Mouse (Mus musculus) liver, embryonic 15.5 days (tissue): ENCODE measurements around the gene Ptgr1. TPM values are rescaled to one million over a fixed set of nuclear protein-coding genes. Genes with fewer than 3 reads are reported as not detected.

Experiments used
- ATAC-seq: fragments of 200-750 bp; cut with Nextera tagmentation; 2 replicates; pipeline ENCODE4 v1.8.0; 2017; ENCODE audit warnings: moderate number of reproducible peaks, mild to moderate bottlenecking, moderate library complexity; ENCODE audit not compliant: insufficient read depth
- H3K27ac ChIP-seq: fragments of 300-500 bp; sonication (generic); replicated peaks from 2 replicates; pipeline ENCODE4 v1.5.1; 2015; ENCODE audit warnings: mild to moderate bottlenecking, inconsistent platforms
- H3K27me3 ChIP-seq: fragments of 300-500 bp; sonication (generic); 2 replicates; pipeline ENCODE4 v1.6.1; 2015; ENCODE audit warnings: mild to moderate bottlenecking, inconsistent platforms
- H3K36me3 ChIP-seq: fragments of 300-500 bp; sonication (generic); replicated peaks from 2 replicates; pipeline ENCODE4 v1.6.1; 2015; ENCODE audit warnings: moderate library complexity, mild to moderate bottlenecking, inconsistent platforms
- H3K4me1 ChIP-seq: fragments of 300-500 bp; sonication (generic); replicated peaks from 2 replicates; pipeline ENCODE4 v1.6.1; 2015; ENCODE audit warnings: inconsistent platforms
- H3K4me2 ChIP-seq: fragments of 300-500 bp; sonication (generic); 2 replicates; pipeline ENCODE4 v1.6.1; 2015; ENCODE audit warnings: moderate library complexity, mild to moderate bottlenecking, inconsistent platforms
- H3K4me3 ChIP-seq: fragments of 300-500 bp; sonication (generic); replicated peaks from 2 replicates; pipeline ENCODE4 v1.5.1; 2015; ENCODE audit warnings: mild to moderate bottlenecking, inconsistent platforms
- H3K9ac ChIP-seq: fragments of 300-500 bp; sonication (generic); 2 replicates; pipeline ENCODE4 v1.6.1; 2015; ENCODE audit warnings: moderate library complexity, mild to moderate bottlenecking, inconsistent platforms
- H3K9me3 ChIP-seq: fragments of 300-500 bp; sonication (generic); replicated peaks from 2 replicates; pipeline ENCODE4 v1.6.1; 2016; ENCODE audit warnings: inconsistent platforms
- whole genome bisulfite sequencing: fragments of 180-500 bp; shearing (Covaris S2); methylation state at CpG from one replicate; pipeline ENCODE4 v1.1.7; 2015; ENCODE audit warnings: mixed read lengths; ENCODE audit not compliant: insufficient replicate concordance; 5-methylcytosine and 5-hydroxymethylcytosine counted together
- polyA plus RNA-seq: library from polyadenylated mRNA; unstranded; fragments of >200 nt; fragmentation: Nextera tagmentation; extraction: Ambion mirVana; gene quantifications from 2 replicates; pipeline ENCODE4 v1.2.1, GENCODE M21; 2015

Gene Ptgr1
- polyA plus RNA-seq, 1 experiment from 2014 or later: 15.1 TPM

- no peaks in the 10 kb centered on the region for H3K27me3 ChIP-seq
- peak; percentile 31; the same call in 1 of the 2 replicates for ATAC-seq
These were observed 3.9 kb upstream of the Ptgr1 start for GRCm38 (mm10) chr4:58990609-58991434.

GRCm38 (mm10) chr4:58989303-58989898 is 2.5 kb upstream of the Ptgr1 start:
- H3K9me3 ChIP-seq: no peaks in the 10 kb centered on the region
- no peak for ATAC-seq
- H3K4me3 ChIP-seq: no peak overlapping the region
- 41% methylated on average over 7 of the region's 7 CpGs for WGBS
- no peak overlapping the region for H3K9ac ChIP-seq
- peaks cover 76% of the 10 kb centered on the region for H3K4me1 ChIP-seq
- no peaks in the 10 kb centered on the region for H3K27me3 ChIP-seq
- H3K36me3 ChIP-seq: no peaks in the 10 kb centered on the region
- H3K4me2 ChIP-seq: no peak overlapping the region
- no peak overlapping the region for H3K27ac ChIP-seq

More at GRCm38 (mm10) chr4:58990609-58991434, 3.9 kb upstream of the Ptgr1 start:
- Histone ChIP-seq H3K27ac (no peak overlapping the region), H3K36me3 (no peaks in the 10 kb centered on the region), H3K9me3 (no peaks in the 10 kb centered on the region), H3K4me2 (peak overlapping the region; percentile 16; the same call in 1 of the 2 replicates), H3K9ac (no peak overlapping the region), H3K4me1 (peaks cover 78% of the 10 kb centered on the region), H3K4me3 (no peak overlapping the region)
- WGBS: 53% methylated on average over 17 of the region's 17 CpGs

DNA sequence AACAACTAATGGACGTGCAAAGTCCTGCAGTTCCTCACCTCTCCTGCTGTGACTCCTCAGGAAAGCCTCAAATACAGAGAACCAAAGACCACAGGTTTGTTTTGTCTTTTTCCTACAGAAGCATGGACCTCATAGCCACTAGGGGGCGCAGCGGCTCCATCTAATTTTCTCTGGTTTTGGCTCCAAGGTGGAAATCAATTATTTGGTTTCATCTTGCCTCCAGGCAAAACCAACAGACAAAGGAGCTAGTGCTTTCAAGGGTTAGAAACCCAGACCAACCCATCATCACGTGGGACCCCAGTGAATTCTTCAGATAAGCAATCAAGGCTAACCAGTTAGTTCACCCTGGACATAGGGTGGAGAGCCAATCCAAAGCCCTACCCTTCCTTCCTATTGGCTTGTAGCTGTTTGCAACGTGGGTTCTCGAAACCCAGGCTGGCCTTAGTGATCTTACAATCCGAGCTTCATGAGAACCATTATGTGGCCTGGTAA is 1.7 kb downstream of the Ptgr1 start:
- Histone ChIP-seq H3K9me3 (no peaks in the 10 kb centered on the region), H3K4me2 (peak overlapping the region; percentile 34), H3K36me3 (no peaks in the 10 kb centered on the region), H3K4me3 (no peak overlapping the region), H3K27me3 (no peaks in the 10 kb centered on the region), H3K9ac (no peak overlapping the region), H3K27ac (no peak overlapping the region; the same call in 1 of the 2 replicates), H3K4me1 (peaks cover 45% of the 10 kb centered on the region)
- ATAC-seq: peak; percentile 36; the same call in 1 of the 2 replicates
- 7% methylated on average over 7 of the region's 7 CpGs for WGBS

DNA sequence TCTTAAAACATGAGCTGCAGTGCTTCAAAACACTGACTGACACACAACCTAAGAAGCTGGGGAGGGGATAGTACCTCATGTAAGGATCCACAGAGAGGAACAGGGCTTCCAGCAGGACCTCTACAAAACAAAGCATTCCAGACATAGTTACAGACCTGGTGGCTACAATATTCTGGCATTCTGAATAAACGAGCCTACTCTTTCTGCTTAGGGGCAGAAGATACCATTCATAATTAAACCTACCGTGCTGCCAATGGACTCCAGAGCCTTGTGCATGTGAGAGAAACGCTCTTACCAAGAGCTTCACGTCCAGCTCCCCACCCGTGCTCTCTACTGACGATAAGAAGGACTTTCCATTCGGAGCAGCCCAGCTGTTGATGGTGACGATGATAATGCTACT is 4.1 kb downstream of the Ptgr1 start:
- H3K4me2 ChIP-seq: no peak overlapping the region
- H3K4me3 ChIP-seq: no peak overlapping the region
- ATAC-seq: no peak
- no peaks in the 10 kb centered on the region for H3K27me3 ChIP-seq
- H3K9me3 ChIP-seq: no peaks in the 10 kb centered on the region
- H3K36me3 ChIP-seq: no peaks in the 10 kb centered on the region
- H3K4me1 ChIP-seq: peaks cover 30% of the 10 kb centered on the region
- WGBS: 73% methylated on average over 8 of the region's 8 CpGs
- no peak overlapping the region for H3K9ac ChIP-seq
- no peak overlapping the region for H3K27ac ChIP-seq

- no peaks in the 10 kb centered on the region for H3K27me3 ChIP-seq
- no peak overlapping the region for H3K9ac ChIP-seq
- H3K4me2 ChIP-seq: no peak overlapping the region
- ATAC-seq: no peak
- peaks cover 16% of the 10 kb centered on the region for H3K4me1 ChIP-seq
- H3K27ac ChIP-seq: no peak overlapping the region
- WGBS: 73% methylated on average over 6 of the region's 6 CpGs
- no peak overlapping the region for H3K4me3 ChIP-seq
- H3K36me3 ChIP-seq: no peaks in the 10 kb centered on the region
- H3K9me3 ChIP-seq: no peaks in the 10 kb centered on the region
These were observed 5.5 kb downstream of the Ptgr1 start for GRCm38 (mm10) chr4:58981421-58981820.

- H3K9me3 ChIP-seq: no peaks in the 10 kb centered on the region
- H3K4me2 ChIP-seq: no peak overlapping the region
- H3K4me3 ChIP-seq: no peak overlapping the region
- WGBS: 71% methylated on average over 5 of the region's 5 CpGs
- H3K27ac ChIP-seq: no peak overlapping the region
- H3K27me3 ChIP-seq: no peaks in the 10 kb centered on the region
- peaks cover 12% of the 10 kb centered on the region for H3K4me1 ChIP-seq
- ATAC-seq: no peak
- H3K36me3 ChIP-seq: no peaks in the 10 kb centered on the region
- H3K9ac ChIP-seq: no peak overlapping the region
These were observed 11.2 kb downstream of the Ptgr1 start for GRCm38 (mm10) chr4:58975711-58976110.

DNA sequence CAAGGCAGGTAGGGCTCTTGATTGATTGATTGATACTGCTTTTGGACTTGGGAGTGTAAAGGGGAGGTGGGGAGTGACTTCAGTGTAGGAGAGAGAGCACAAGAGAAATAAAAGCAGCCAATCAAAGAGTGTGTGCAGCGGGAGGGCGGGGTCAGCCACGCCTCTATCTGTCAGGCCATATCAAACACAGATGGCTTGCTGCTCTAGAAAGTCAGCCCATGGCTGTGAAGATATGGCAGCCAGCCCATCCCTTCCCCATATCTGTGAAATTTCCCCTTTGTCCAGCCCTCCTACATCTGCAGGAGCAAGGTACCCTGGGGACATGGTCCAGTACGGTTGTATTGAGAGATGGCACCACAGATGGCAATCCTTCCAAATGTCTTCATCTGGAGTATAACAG is 16.2 kb downstream of the Ptgr1 start:
- H3K4me2 ChIP-seq: peak overlapping the region; percentile 36
- no peaks in the 10 kb centered on the region for H3K36me3 ChIP-seq
- no peaks in the 10 kb centered on the region for H3K27me3 ChIP-seq
- H3K9me3 ChIP-seq: no peaks in the 10 kb centered on the region
- H3K4me3 ChIP-seq: no peak overlapping the region
- H3K9ac ChIP-seq: no peak overlapping the region
- 41% methylated on average over 4 of the region's 4 CpGs for WGBS
- peaks cover 21% of the 10 kb centered on the region for H3K4me1 ChIP-seq
- 0 out of 2 replicates have a peak overlapping the region, but pooled peaks have one; percentile 25 for H3K27ac ChIP-seq
- ATAC-seq: peak; percentile 90

DNA sequence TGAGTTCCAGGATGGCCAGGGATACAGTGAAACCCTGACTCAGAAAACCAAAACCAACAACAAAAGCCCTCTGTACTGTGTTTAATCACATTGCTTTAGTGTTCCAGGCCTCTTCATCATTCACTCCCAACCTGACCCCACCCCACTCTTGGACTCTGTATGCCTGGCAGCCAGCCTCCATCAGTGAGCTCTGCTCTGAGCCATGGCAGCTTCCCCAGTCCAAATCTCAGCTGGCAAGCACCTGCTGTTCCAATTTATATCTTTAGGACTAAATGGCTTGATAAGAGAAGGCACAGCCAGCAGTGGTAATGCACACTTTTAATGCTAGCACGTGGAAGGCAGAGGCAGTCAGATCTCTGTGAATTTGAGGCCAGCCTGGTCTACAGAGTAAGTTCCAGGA is 21.8 kb downstream of the Ptgr1 start:
- ATAC-seq: no peak
- Histone ChIP-seq H3K27ac (no peak overlapping the region), H3K9ac (no peak overlapping the region), H3K36me3 (no peaks in the 10 kb centered on the region), H3K4me3 (no peak overlapping the region), H3K4me2 (no peak overlapping the region), H3K9me3 (no peaks in the 10 kb centered on the region), H3K27me3 (0 out of 2 replicates have a peak, but pooled peaks cover 3% of the 10 kb centered on the region), H3K4me1 (peaks cover 3% of the 10 kb centered on the region)
- WGBS: 65% methylated on average over 1 of the region's 1 CpGs

DNA sequence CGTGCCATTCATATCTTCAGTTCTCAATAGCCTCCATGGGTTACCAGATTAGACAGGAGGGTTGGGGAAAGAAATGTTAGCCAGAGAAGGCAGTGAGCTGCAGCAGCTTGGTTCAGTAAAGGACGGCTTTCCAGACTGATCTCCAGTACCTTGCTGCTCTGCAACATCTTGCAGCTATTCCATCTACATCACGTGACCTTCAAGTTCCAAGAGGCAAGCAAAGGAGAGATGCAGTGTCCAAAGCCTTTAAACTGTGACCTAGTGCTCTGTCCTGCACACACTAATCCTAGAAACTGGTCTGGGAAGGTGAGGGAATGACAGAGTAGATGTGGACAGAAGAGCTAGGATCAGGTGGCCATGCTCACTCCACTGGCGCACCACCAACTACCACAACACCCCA is 23.6 kb downstream of the Ptgr1 start:
- H3K9me3 ChIP-seq: no peaks in the 10 kb centered on the region
- ATAC-seq: no peak
- H3K4me3 ChIP-seq: no peak overlapping the region
- H3K4me2 ChIP-seq: no peak overlapping the region
- H3K27me3 ChIP-seq: 0 out of 2 replicates have a peak, but pooled peaks cover 3% of the 10 kb centered on the region
- H3K27ac ChIP-seq: no peak overlapping the region
- no peaks in the 10 kb centered on the region for H3K36me3 ChIP-seq
- WGBS: 74% methylated on average over 4 of the region's 4 CpGs
- no peaks in the 10 kb centered on the region for H3K4me1 ChIP-seq
- no peak overlapping the region for H3K9ac ChIP-seq

DNA sequence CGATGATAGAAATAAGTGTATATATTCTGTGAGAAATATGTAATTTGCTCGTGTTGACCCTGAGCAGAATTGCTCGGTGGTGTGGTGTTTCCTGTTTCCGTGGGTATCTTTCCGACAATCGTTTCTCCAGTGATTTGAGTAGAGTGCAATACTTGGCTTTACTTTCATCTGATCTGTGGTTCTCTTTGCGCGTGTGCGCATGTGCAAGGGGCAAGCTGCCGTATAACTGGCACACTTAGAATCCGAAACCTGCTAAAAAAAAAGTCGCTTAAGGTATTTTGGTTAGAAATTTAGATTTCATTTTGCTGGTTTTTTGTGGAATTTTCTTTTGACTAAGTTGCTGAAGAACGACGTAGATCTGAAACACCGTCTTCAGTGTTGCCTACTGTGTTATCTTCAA is 25.2 kb downstream of the Ptgr1 start:
- WGBS: 67% methylated on average over 15 of the region's 15 CpGs
- no peak for ATAC-seq
- H3K36me3 ChIP-seq: no peaks in the 10 kb centered on the region
- H3K9me3 ChIP-seq: no peaks in the 10 kb centered on the region
- no peak overlapping the region for H3K4me3 ChIP-seq
- no peak overlapping the region for H3K4me2 ChIP-seq
- no peak overlapping the region for H3K27ac ChIP-seq
- H3K27me3 ChIP-seq: peaks cover 3% of the 10 kb centered on the region; the same call in 1 of the 2 replicates
- H3K9ac ChIP-seq: no peak overlapping the region
- H3K4me1 ChIP-seq: no peaks in the 10 kb centered on the region

DNA sequence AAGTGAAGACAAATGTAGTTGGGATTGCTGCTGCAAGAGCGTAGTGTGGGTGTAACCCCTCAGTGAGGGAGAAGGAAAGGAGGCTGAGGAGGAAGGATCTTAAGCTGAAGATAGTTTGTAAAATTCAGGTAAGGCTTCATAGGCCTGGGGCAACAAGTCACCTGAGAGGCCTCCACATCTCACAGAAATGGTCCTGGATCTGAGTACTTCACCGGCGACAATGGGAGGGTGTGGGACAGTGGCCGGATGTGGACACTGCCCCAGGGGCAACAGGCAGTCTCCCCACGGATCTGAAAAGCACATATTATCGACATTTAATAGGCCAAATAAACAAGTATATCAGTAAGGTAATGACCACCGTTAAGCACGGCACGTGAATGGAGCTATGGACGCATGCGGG is 34.3 kb downstream of the Ptgr1 start:
- H3K4me1 ChIP-seq: no peaks in the 10 kb centered on the region
- H3K9me3 ChIP-seq: no peaks in the 10 kb centered on the region
- no peak overlapping the region for H3K27ac ChIP-seq
- no peaks in the 10 kb centered on the region for H3K36me3 ChIP-seq
- no peak overlapping the region for H3K9ac ChIP-seq
- 80% methylated on average over 11 of the region's 11 CpGs for WGBS
- no peak overlapping the region for H3K4me2 ChIP-seq
- no peak for ATAC-seq
- no peaks in the 10 kb centered on the region; the same call in 1 of the 2 replicates for H3K27me3 ChIP-seq
- no peak overlapping the region for H3K4me3 ChIP-seq
